Mouse (Mus musculus): ENCODE data around the gene Ntmt1. TPM values are rescaled to one million over a fixed set of nuclear protein-coding genes. Genes with fewer than 3 reads are reported as not detected.

The Ntmt1 gene
- polyA plus RNA-seq, 1 experiment from 2014 or later = 30.2 TPM

DNA sequence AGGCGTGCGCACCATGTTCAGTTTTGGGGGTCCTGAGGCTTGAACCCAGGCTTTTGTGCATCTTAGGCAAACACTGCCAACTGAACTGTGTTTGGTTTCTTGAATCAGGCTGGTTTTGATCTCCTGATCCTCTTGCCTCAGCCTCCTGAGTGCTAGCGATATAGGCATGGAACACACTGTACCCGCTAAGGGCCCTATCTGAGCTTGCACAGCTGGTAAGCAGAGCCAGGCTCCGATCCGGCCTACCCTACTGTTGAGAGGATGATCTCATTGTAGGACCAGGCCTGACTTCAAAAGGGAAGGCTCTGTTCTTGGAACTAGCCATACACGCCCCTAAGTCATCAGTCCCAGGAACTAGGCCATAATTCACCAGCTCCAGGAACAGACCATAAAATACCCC lies 2.9 kb downstream of the Ntmt1 start:
- peaks cover 8% of the 10 kb centered on the region for H3K36me3 ChIP-seq (replicated peaks; ENCODE audit: insufficient read depth, low read length)
- H3K4me1 ChIP-seq (ENCODE audit: insufficient read depth) = peaks cover 25% of the 10 kb centered on the region
- WGBS (ENCODE audit: insufficient replicate concordance) = 80% methylated on average over 7 of the region's 7 CpGs
- no peak overlapping the region for H3K4me3 ChIP-seq (ENCODE audit: low read depth, low read length)
- no peaks in the 10 kb centered on the region for H3K27me3 ChIP-seq (ENCODE audit: insufficient read depth, low read length)
- no peak overlapping the region for H3K4me2 ChIP-seq (ENCODE audit: low read depth, low read length)
- H3K27ac ChIP-seq (ENCODE audit: low read depth) = peak overlapping the region; percentile 46; the same call in 1 of the 2 replicates
- no peak for DNase-seq
- ATAC-seq = no peak
- no peak overlapping the region for H3K9ac ChIP-seq (replicated peaks)
- H3K9me3 ChIP-seq (ENCODE audit: low read length) = no peaks in the 10 kb centered on the region
- TF ChIP-seq EP300 (IDR thresholded peaks at IDR 0.05; ENCODE audit: low read depth) (peak; percentile 94), CTCF (IDR thresholded peaks at IDR 0.05; ENCODE audit: low read depth) (no peak)

DNA sequence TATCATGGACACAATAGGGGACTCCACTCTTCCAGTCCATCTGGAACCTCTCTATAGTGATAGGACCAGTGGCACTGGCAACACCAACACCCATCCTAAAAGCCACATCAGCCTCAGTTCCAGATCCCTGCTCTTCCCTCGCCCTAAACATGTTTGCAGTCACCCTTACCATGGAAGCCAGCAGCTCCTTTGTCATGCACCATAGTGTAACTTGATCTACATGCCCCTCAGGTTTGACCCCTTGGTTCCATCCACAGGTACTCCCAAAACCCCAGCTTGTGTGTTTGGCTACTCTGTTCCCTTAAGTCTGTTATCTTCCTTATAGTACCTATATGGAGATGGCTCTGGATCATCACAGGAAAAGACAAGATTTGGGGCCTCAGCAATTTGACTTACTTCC lies 8.8 kb downstream of the Ntmt1 start:
- Histone ChIP-seq H3K36me3 (replicated peaks; ENCODE audit: insufficient read depth, low read length) (peaks cover 39% of the 10 kb centered on the region), H3K4me2 (ENCODE audit: low read depth, low read length) (no peak overlapping the region), H3K4me3 (ENCODE audit: low read depth, low read length) (no peak overlapping the region), H3K9ac (replicated peaks) (no peak overlapping the region), H3K27me3 (ENCODE audit: insufficient read depth, low read length) (no peaks in the 10 kb centered on the region), H3K4me1 (ENCODE audit: insufficient read depth) (0 out of 2 replicates have a peak, but pooled peaks cover under 1% of the 10 kb centered on the region), H3K27ac (ENCODE audit: low read depth) (no peak overlapping the region), H3K9me3 (ENCODE audit: low read length) (no peaks in the 10 kb centered on the region)
- DNase-seq (no peak), ATAC-seq (no peak)
- WGBS (ENCODE audit: insufficient replicate concordance) = 86% methylated on average over 1 of the region's 1 CpGs
- no peak for TF ChIP-seq CTCF (IDR thresholded peaks at IDR 0.05; ENCODE audit: low read depth)
- TF ChIP-seq EP300 (IDR thresholded peaks at IDR 0.05; ENCODE audit: low read depth) = no peak

- no peak overlapping the region for H3K4me3 ChIP-seq (ENCODE audit: low read depth, low read length)
- peaks cover 64% of the 10 kb centered on the region for H3K36me3 ChIP-seq (replicated peaks; ENCODE audit: insufficient read depth, low read length)
- ATAC-seq (no peak), DNase-seq (no peak)
- no peak overlapping the region for H3K4me2 ChIP-seq (ENCODE audit: low read depth, low read length)
- H3K27ac ChIP-seq (ENCODE audit: low read depth) = no peak overlapping the region
- no peak for TF ChIP-seq EP300 (IDR thresholded peaks at IDR 0.05; ENCODE audit: low read depth)
- no peak for TF ChIP-seq CTCF (IDR thresholded peaks at IDR 0.05; ENCODE audit: low read depth)
- WGBS (ENCODE audit: insufficient replicate concordance) = 89% methylated on average over 5 of the region's 5 CpGs
- no peaks in the 10 kb centered on the region for H3K27me3 ChIP-seq (ENCODE audit: insufficient read depth, low read length)
- no peak overlapping the region for H3K9ac ChIP-seq (replicated peaks)
- no peaks in the 10 kb centered on the region for H3K4me1 ChIP-seq (ENCODE audit: insufficient read depth)
- no peaks in the 10 kb centered on the region for H3K9me3 ChIP-seq (ENCODE audit: low read length)
Observed at GRCm38 (mm10) chr2:30819873-30820272, 12.2 kb downstream of the Ntmt1 start.

GRCm38 (mm10) chr2:30821073-30821472 lies 13.4 kb downstream of the Ntmt1 start:
- TF ChIP-seq CTCF (IDR thresholded peaks at IDR 0.05; ENCODE audit: low read depth) = peak; percentile 61
- TF ChIP-seq EP300 (IDR thresholded peaks at IDR 0.05; ENCODE audit: low read depth) = no peak
- Histone ChIP-seq H3K4me3 (ENCODE audit: low read depth, low read length) (no peak overlapping the region), H3K27me3 (ENCODE audit: insufficient read depth, low read length) (no peaks in the 10 kb centered on the region), H3K36me3 (replicated peaks; ENCODE audit: insufficient read depth, low read length) (peaks cover 69% of the 10 kb centered on the region), H3K27ac (ENCODE audit: low read depth) (no peak overlapping the region), H3K4me2 (ENCODE audit: low read depth, low read length) (no peak overlapping the region), H3K4me1 (ENCODE audit: insufficient read depth) (peaks cover under 1% of the 10 kb centered on the region; the same call in 1 of the 2 replicates), H3K9me3 (ENCODE audit: low read length) (no peaks in the 10 kb centered on the region), H3K9ac (replicated peaks) (no peak overlapping the region)
- ATAC-seq (no peak), DNase-seq (no peak)
- WGBS (ENCODE audit: insufficient replicate concordance) = 98% methylated on average over 3 of the region's 3 CpGs

- Histone ChIP-seq H3K27ac (ENCODE audit: low read depth) (no peak overlapping the region), H3K27me3 (ENCODE audit: insufficient read depth, low read length) (no peaks in the 10 kb centered on the region), H3K4me3 (ENCODE audit: low read depth, low read length) (no peak overlapping the region), H3K9ac (replicated peaks) (no peak overlapping the region), H3K36me3 (replicated peaks; ENCODE audit: insufficient read depth, low read length) (peaks cover 68% of the 10 kb centered on the region), H3K4me1 (ENCODE audit: insufficient read depth) (peaks cover 13% of the 10 kb centered on the region), H3K4me2 (ENCODE audit: low read depth, low read length) (no peak overlapping the region), H3K9me3 (ENCODE audit: low read length) (no peaks in the 10 kb centered on the region)
- DNase-seq (no peak), ATAC-seq (no peak)
- 95% methylated on average over 8 of the region's 8 CpGs for WGBS (ENCODE audit: insufficient replicate concordance)
- TF ChIP-seq CTCF (IDR thresholded peaks at IDR 0.05; ENCODE audit: low read depth) = no peak
- no peak for TF ChIP-seq EP300 (IDR thresholded peaks at IDR 0.05; ENCODE audit: low read depth)
Observed at GRCm38 (mm10) chr2:30822460-30822859, 14.8 kb downstream of the Ntmt1 start.

GRCm38 (mm10) chr2:30823385-30824153 lies 15.9 kb downstream of the Ntmt1 start:
- no peak for TF ChIP-seq EP300 (IDR thresholded peaks at IDR 0.05; ENCODE audit: low read depth)
- TF ChIP-seq CTCF (IDR thresholded peaks at IDR 0.05; ENCODE audit: low read depth) = no peak
- ATAC-seq (no peak), DNase-seq (peak; percentile 43)
- Histone ChIP-seq H3K9me3 (ENCODE audit: low read length) (no peaks in the 10 kb centered on the region), H3K27me3 (ENCODE audit: insufficient read depth, low read length) (no peaks in the 10 kb centered on the region), H3K4me1 (ENCODE audit: insufficient read depth) (peaks cover 18% of the 10 kb centered on the region), H3K27ac (ENCODE audit: low read depth) (no peak overlapping the region), H3K4me3 (ENCODE audit: low read depth, low read length) (no peak overlapping the region), H3K4me2 (ENCODE audit: low read depth, low read length) (no peak overlapping the region), H3K9ac (replicated peaks) (no peak overlapping the region), H3K36me3 (replicated peaks; ENCODE audit: insufficient read depth, low read length) (peaks cover 65% of the 10 kb centered on the region)
- 85% methylated on average over 13 of the region's 13 CpGs for WGBS (ENCODE audit: insufficient replicate concordance)

Measured in liver, postnatal 0 days (tissue).